In genomic region chr9:89918832-89919231, GRCm38 (mm10) we compare ENCODE assay signal across 22 mouse cellular contexts. TPM values are rescaled to one million over a fixed set of nuclear protein-coding genes. Genes with fewer than 3 reads are reported as not detected.
DNase-seq lines count a peak whose midpoint lies in the region; TF ChIP-seq lines count a peak whose summit lies in the region.
"Had no signal": no experiment of that assay in that cellular context is flagged by ENCODE, and none has a peak within 500 bp of the region (broad histone marks: within the 10 kb centered on the region; RNA-seq: fewer than 3 reads in every experiment).

No protein-coding gene starts in this region.

- 88% methylated on average over 5 of the region's 5 CpGs for WGBS in heart, embryonic 10.5 days

- intact Hi-C loops in left cerebral cortex, adult 2 months (cut with DNase I) = loop anchor here (10.0 kb wide), 1 partner anchor 184 kb away; the partner anchor contains the start of gene Ankrd34c
- intact Hi-C loops in left cerebral cortex, postnatal 4 days (cut with DNase I) = no loop called here
- intact Hi-C loops in left cerebral cortex, postnatal 25 days (cut with DNase I) = no loop called here

- H3K27ac ChIP-seq in heart, embryonic 10.5 days = no peak overlapping the region
- H3K27ac ChIP-seq in left cerebral cortex, adult 2 months = no peak overlapping the region
- H3K27ac ChIP-seq: forebrain, embryonic 13.5 days; heart, embryonic 15.5 days; liver, embryonic 14.5 days had no signal

- H3K4me3 ChIP-seq in heart, embryonic 10.5 days = no peak overlapping the region
- no peak overlapping the region for H3K4me3 ChIP-seq in left cerebral cortex, adult 2 months
- H3K4me3 ChIP-seq: forebrain, embryonic 13.5 days; heart, embryonic 15.5 days had no signal

- TF ChIP-seq CTCF in left cerebral cortex, adult 2 months (IDR thresholded peaks at IDR 0.05) = no peak

- H3K9me3 ChIP-seq in heart, embryonic 10.5 days = no peaks in the 10 kb centered on the region
- H3K9me3 ChIP-seq: forebrain, embryonic 13.5 days; heart, embryonic 15.5 days had no signal

- no peaks in the 10 kb centered on the region for H3K36me3 ChIP-seq in heart, embryonic 10.5 days
- H3K36me3 ChIP-seq: heart, embryonic 15.5 days had no signal

- H3K4me1 ChIP-seq in heart, embryonic 10.5 days = no peaks in the 10 kb centered on the region
- H3K4me1 ChIP-seq: forebrain, embryonic 13.5 days; heart, embryonic 15.5 days had no signal

- peaks cover 21% of the 10 kb centered on the region for H3K27me3 ChIP-seq in heart, embryonic 10.5 days (ENCODE audit: insufficient read depth, poor library complexity, severe bottlenecking)

- DNase-seq in heart, adult 11 months = peak; percentile 71
- DNase-seq in heart, embryonic 10.5 days (ENCODE audit: low spot score) = no peak
- DNase-seq in left cerebral cortex, adult 2 months (ENCODE audit: extremely low spot score in 1 of 2, low spot score in 2 of 2) = peak; percentile 51
- no peak for DNase-seq in left cerebral cortex, postnatal 4 days
- DNase-seq in left cerebral cortex, postnatal 25 days (ENCODE audit: low spot score in 2 of 2) = peak; percentile 63 to 83
- peak; percentile 59 to 77 for DNase-seq in right cerebral cortex, postnatal 36 days (ENCODE audit: low spot score in 2 of 2)
- no peak for DNase-seq in kidney, adult 11 months
- DNase-seq: cerebellum, adult 9-10 months; cerebellum, postnatal 36 days; kidney, adult 8-10 months; kidney, postnatal 10 days; liver; lung, embryonic 14.5 days; lung, postnatal 14 days; midbrain, embryonic 14.5 days; retina, postnatal 1 day; spleen, adult 18-20 months; thymus, postnatal 25 days had no signal

RNA-seq across cellular contexts. Expression of gene Rasgrf1, which starts 9.1 kb away (rescaled TPM):
- polyA plus RNA-seq in heart, embryonic 10.5 days (2016; fragmentation: Nextera tagmentation; extraction: Ambion mirVana) = 0.13 and 0.22 TPM in 2 replicates
- total RNA-seq in left cerebral cortex, adult 2 months (2021) = 100 to 1,000 TPM; 273 to 297 TPM
- 10 to 100 TPM; 18.7 to 29.3 TPM for total RNA-seq in left cerebral cortex, postnatal 4 days (2021)
- total RNA-seq in left cerebral cortex, postnatal 25 days (2021) = 100 to 1,000 TPM; 213 to 223 TPM
- polyA plus RNA-seq: embryonic facial prominence, embryonic 11.5 days had no signal

Comparison
In these comparisons a context has a peak if more than half of its experiments do, and no peak if none do; other contexts are left out.
1. DNase-seq: peak in heart, adult 11 months (single experiment), left cerebral cortex, adult 2 months (2 of 2), left cerebral cortex, postnatal 25 days (2 of 2) and right cerebral cortex, postnatal 36 days (2 of 2); none in heart, embryonic 10.5 days (single experiment), left cerebral cortex, postnatal 4 days (single experiment) and kidney, adult 11 months (single experiment).
2. RNA of gene Rasgrf1, which starts 9.1 kb away (total RNA-seq): 273 to 297 TPM in left cerebral cortex, adult 2 months and 213 to 223 TPM in left cerebral cortex, postnatal 25 days; 18.7 to 29.3 TPM in left cerebral cortex, postnatal 4 days; every median in the first group is over 4 times any median in the second.